Mouse (Mus musculus) left cerebral cortex, adult 18-20 months (tissue): ENCODE data around the gene Lpcat1. TPM values are rescaled to one million over a fixed set of nuclear protein-coding genes. Genes with fewer than 3 reads are reported as not detected.
A peak's percentile ranks its signal among the peaks of the same experiment; 100 is the strongest.

Experiments
- DNase-seq, 2 experiments: peaks; one replicate each; pipeline ENCODE4 v3.0.0; 2021 to 2022; ENCODE audit warnings: low spot score in 2 of 2, mixed read lengths in 1 of 2
- total RNA-seq, 2 experiments: library from RNA; stranded (reverse); gene quantifications; 2 replicates each; pipeline ENCODE4 v1.2.3; 2021

Gene Lpcat1
- total RNA-seq, 2 experiments from 2014 or later, result 45.9 to 48.0 TPM

GRCm38 (mm10) chr13:73446494-73446893, 20.5 kb upstream of the Lpcat1 start:
- DNase-seq, result no peak

GRCm38 (mm10) chr13:73446943-73447342, 20.1 kb upstream of the Lpcat1 start:
- peak; percentile 27 to 28 for DNase-seq

GRCm38 (mm10) chr13:73447478-73447877, 19.5 kb upstream of the Lpcat1 start:
- DNase-seq, result no peak

DNA sequence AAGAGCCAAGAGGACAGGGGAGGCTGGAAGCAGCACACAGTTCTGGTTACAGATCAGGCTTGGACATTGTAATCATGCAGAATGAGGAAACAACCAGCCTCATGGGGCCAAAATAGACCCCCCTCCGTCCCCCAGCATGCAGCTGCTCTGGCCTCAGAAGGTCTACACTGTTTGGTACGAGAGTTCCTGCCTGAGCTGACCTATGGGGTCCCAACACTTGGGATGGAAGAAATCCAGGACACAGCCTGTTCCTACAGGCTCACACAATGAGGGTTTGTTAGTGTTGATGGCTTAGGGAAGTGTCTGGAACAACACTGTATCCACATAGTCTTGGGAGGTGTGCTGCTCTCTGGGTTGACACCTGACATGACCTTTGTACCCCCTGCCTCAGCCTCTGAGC, 18.8 kb upstream of the Lpcat1 start:
- DNase-seq, result no peak

DNA sequence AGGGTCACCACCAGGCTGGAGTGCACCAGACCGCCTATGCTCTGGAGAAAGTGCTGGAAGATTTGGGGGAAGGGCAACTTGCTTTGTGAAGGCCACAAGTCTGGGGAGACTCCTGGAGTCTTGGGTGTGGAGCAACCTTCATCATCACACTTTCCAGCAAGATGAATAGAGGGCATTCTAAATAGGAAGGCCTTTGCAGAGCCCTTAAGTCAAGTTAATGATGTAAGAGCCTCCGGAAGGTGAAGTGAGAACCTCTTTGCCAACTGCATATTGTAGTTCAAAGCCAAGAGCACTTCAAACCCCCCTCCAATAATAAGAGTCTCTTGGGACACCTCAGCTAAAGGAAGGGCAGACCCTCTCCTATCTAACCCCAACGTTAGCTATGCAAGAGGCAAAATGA, 18.3 kb upstream of the Lpcat1 start:
- DNase-seq, result no peak

DNA sequence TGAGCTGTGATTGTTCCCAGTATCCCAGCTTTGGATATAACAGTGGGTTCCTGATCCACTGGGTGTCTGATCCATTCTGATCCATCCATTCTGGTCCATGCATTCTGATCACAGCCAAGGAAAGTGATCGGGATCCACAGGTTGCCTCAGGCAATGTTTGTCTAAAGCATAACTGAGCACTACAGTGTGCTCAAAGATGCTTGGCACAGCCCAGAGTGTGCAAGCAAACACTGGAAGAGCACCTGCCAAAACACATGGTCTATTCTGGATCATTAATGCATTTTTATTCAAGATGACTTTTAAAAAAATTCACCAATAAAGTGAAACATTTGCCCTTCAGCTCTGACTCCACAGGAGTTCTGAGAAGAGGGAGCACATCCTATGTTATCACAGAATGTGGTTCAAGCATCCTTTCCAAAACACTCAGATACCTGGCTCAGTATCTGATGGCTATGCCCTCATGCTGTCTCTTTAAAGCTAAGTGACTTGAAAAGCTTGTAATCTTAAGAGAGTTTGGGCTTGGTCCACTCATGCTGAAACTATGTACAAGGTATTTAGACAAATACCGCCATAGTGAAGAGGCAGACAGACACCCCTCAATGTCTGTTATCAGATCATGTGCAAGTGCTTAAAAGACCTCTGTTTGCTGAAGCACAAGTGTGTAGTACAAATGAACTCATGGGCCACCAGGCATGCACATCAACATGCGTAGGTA, 13.3 kb upstream of the Lpcat1 start:
- no peak for DNase-seq

DNA sequence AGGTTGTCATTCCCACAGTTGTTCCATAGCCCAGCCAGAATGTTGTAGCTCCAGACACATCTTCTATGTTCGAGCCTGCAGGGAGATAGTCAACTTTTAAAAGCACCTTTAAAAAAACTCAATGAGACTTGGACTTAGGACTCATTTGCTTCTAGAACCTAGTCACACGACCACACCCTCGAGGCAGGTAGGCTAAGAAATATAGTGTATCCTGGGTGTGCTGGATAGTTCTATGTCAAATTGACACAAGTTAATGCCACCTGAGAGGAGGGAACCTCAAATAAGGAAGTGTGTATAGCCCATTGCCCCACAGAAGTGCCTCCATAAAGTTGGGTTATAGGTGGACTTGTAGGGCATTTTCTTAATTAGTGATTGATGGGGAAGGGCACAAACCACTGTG, 11.7 kb upstream of the Lpcat1 start:
- no peak for DNase-seq

DNA sequence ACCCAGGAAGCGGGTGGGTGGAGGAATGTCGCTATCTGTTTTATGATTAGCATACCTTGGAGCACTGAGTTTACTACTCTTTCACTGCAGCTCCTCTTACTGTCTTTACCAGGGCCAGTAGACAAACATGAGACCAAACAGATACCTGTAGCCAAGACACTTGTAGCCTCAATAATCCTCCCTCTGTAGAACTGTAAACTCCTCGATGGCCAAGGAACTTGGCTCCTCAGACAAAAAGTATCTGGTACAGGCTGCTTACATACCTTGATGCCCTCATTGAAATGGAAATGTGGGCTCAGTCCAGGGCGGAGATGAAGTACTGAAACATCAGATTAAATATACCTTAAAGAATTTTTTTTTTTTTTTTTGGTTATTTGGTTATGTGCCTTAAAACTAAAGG, 9.7 kb upstream of the Lpcat1 start:
- DNase-seq, result no peak

DNA sequence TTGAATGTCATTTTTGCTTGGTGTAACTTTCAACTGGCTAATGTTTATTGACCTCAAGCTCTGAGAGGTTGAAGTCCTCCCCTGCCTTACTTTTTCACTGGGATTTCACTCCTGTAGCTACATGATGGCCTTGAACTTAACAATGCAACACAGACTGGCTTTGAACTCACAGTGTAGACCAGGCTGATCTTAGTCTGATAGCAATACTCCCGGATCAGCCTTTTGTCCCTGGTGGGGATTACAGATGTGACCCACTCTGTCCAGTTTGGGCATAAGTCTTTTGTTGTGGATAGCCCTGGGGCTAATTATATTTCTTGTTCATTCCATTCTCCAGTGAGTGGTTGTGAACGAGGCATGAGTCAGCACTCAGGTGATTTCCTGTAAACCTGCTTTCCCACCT, 9.3 kb upstream of the Lpcat1 start:
- no peak for DNase-seq

DNA sequence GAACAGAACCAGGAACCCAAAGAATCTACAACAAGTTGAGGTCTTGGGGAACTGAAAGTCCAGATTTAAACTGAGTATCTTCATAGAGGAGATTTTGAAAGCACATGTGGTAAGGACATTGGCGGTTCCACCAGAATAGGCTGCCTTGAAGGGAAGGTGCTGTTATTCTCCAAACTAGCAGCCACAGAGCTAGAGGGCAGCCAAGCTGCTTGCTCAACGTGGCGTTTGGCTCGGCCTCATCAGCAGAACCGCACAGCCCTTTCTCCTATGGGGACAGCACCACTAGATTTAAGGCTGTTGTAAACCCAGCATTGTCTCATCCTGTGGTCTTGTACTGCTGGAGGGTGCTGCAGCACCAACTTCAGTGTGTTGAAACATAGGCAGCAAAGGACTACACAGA, 8.3 kb upstream of the Lpcat1 start:
- no peak for DNase-seq

DNA sequence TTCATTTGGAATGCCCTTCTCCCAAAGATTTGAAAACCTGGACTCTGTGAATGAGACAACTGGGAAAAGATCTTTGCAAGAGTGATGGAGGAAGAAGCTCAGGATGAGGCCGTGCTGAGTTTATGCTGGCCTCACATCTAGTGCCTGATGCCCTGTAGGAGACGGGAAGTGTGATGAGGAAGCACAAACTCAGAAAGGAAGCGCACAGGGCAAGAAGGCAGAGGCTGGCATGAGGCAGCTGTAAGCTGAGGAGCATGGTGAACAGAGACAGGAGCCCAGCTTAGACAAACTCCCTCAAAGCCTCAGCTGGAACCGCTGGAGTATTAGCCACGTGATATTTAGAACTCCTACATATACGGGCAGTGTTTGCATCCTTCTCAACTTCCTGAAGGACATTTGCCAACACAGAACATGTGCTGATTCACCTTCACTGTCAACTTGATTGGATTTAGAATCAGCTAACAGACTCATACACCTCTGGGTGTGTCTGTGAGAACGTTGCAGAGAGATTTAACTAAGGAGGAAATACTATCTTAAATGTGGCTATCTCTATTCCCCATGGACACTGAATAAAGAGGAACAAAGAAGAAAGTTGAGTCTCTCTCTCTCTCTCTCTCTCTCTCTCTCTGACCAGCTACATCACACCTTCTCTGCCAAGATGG, 7.7 kb upstream of the Lpcat1 start:
- DNase-seq, result no peak

- DNase-seq, result no peak
Measured at GRCm38 (mm10) chr13:73461551-73461950, 5.4 kb upstream of the Lpcat1 start.

GRCm38 (mm10) chr13:73465156-73465555, 1.8 kb upstream of the Lpcat1 start:
- no peak for DNase-seq

DNA sequence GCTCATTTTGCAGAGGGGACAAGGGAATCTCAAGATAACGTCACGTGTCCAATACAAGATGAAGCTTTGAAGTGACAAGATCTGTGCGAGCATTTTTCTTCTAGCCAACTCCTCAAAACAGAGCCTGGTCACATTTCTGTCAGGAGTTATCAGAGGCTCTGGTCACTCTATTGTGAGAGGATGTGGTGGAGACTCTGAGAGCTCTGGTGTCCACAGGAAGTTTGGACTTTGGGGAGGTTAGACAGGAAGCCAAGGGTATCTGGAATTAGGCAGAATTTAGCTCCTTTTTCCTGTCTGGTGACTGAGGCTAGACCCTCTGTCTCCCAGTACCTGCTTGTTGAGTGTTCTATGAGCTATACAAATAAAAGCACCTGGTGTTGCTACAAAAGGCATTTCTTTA, 586 bp upstream of the Lpcat1 start:
- no peak for DNase-seq

- DNase-seq, result peak in 1 of 2 experiments; percentile 36
Measured at GRCm38 (mm10) chr13:73467421-73468237, 632 bp downstream of the Lpcat1 start.

DNA sequence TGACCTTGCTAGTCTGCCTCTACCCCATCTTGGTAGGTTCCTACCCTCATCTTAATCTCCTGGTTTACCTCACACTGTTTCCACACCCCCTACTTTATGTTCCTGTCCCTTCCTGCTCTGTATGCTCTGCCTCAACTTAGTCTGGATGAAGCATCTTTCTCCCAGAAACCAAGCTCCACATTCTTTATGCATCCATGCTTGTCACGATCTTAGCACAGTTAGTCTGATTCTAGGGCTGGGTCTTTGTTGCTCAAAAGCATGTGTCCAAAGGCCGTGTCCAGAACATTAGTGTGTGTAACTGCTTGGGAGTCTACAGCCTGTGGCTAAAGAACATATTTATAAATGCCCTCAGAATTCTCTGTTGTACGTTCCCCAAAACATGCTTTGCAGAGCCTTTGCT, 1.8 kb downstream of the Lpcat1 start:
- no peak for DNase-seq

GRCm38 (mm10) chr13:73469257-73469967, 2.4 kb downstream of the Lpcat1 start:
- no peak for DNase-seq

- DNase-seq, result no peak
Measured at GRCm38 (mm10) chr13:73472481-73472880, 5.5 kb downstream of the Lpcat1 start.

DNA sequence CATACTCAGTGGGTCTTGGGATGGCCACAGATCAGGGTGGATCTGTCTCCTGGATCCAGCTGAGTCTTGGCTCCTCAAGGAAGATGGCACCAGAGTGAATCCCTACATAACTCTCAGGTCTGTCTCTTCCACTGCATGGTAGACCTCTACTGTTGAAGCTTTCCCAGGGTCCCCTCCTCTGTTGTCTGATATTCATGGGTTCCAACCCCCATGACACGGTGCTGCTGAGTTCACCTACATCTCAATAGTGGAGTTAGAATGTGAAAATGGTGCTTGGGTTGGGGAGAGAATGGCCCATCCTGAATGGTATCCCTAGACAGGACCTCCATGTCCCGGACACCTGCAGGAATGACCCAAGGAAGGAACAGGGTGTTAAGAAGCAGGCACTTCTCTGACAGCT, 6.7 kb downstream of the Lpcat1 start:
- DNase-seq, result no peak

DNA sequence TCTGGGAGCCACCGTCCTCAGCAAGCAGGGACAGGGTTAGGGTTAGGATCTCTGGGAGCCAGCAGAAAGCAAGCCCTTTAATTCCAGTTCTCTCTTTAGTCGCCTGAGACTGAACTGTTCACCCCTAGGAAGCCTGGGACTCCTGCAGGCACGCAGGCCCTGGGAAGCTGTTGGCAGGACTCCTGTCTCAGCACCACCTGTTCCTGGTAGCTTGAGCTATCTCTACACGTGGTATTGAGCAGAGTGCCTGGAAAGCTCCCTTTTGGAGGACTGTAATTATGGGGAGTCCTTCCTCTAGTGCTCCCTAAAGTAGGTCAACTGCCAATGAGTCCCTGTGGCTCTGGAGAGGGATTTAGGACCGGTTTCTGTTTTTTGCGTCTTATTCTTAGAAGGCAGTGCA, 7.2 kb downstream of the Lpcat1 start:
- no peak for DNase-seq
